Mouse (Mus musculus): ENCODE measurements around the gene Phykpl. TPM values are rescaled to one million over a fixed set of nuclear protein-coding genes. Genes with fewer than 3 reads are reported as not detected.
A peak's percentile ranks its signal among the peaks of the same experiment; 100 is the strongest.

Phykpl gene
- polyA plus RNA-seq, 1 experiment from 2014 or later: 13.3 TPM

GRCm38 (mm10) chr11:51587059-51587458, 2.5 kb downstream of the Phykpl start:
- DNase-seq (ENCODE audit: low spot score) (no peak), ATAC-seq (ENCODE audit: low FRiP score, low TSS enrichment) (no peak)
- TF ChIP-seq CTCF (IDR thresholded peaks at IDR 0.05; ENCODE audit: low read depth): no peak
- no peak for TF ChIP-seq EP300 (optimal IDR thresholded peaks at IDR 0.05)
- Histone ChIP-seq H3K27me3 (ENCODE audit: control insufficient read depth, insufficient read depth, low read length) (no peaks in the 10 kb centered on the region), H3K4me2 (replicated peaks; ENCODE audit: low read depth) (no peak overlapping the region), H3K4me1 (replicated peaks; ENCODE audit: control insufficient read depth, insufficient read depth) (peaks cover 9% of the 10 kb centered on the region; the same call in 1 of the 2 replicates), H3K9me3 (ENCODE audit: control insufficient read depth, low read length) (no peaks in the 10 kb centered on the region), H3K36me3 (ENCODE audit: control insufficient read depth, insufficient read depth, low read length) (peaks cover 5% of the 10 kb centered on the region; the same call in 1 of the 2 replicates), H3K9ac (ENCODE audit: low read length) (no peak overlapping the region), H3K4me3 (ENCODE audit: low read depth, low read length) (no peak overlapping the region), H3K27ac (replicated peaks) (no peak overlapping the region)
- WGBS: 88% methylated on average over 1 of the region's 1 CpGs

DNA sequence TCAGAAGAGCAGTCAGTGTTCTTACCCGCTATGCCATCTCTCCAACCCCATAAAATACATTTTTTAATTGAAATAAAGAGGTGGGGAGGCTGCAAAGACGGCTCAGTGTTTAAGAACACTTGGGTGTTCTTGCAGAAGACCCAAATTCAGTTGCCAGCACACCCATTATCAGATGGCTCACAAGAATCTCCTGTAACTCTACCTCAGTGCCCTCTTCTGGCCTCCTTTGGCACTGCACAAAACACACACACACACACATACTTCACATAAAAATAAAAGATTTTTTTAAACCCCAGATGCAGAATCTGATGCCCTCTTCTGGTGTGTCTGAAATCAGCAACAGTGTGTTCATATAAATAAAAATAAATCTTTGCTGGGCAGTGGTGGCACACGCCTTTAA, 4.3 kb downstream of the Phykpl start:
- Histone ChIP-seq H3K27me3 (ENCODE audit: control insufficient read depth, insufficient read depth, low read length) (no peaks in the 10 kb centered on the region), H3K9me3 (ENCODE audit: control insufficient read depth, low read length) (no peaks in the 10 kb centered on the region), H3K4me2 (replicated peaks; ENCODE audit: low read depth) (no peak overlapping the region), H3K9ac (ENCODE audit: low read length) (no peak overlapping the region), H3K27ac (replicated peaks) (no peak overlapping the region), H3K4me3 (ENCODE audit: low read depth, low read length) (no peak overlapping the region), H3K4me1 (replicated peaks; ENCODE audit: control insufficient read depth, insufficient read depth) (peaks cover 6% of the 10 kb centered on the region; the same call in 1 of the 2 replicates), H3K36me3 (ENCODE audit: control insufficient read depth, insufficient read depth, low read length) (peaks cover 19% of the 10 kb centered on the region)
- ATAC-seq (ENCODE audit: low FRiP score, low TSS enrichment) (no peak), DNase-seq (ENCODE audit: low spot score) (no peak)
- TF ChIP-seq EP300 (optimal IDR thresholded peaks at IDR 0.05) (no peak), CTCF (IDR thresholded peaks at IDR 0.05; ENCODE audit: low read depth) (peak; percentile 36)
- WGBS: 93% methylated on average over 3 of the region's 3 CpGs

- TF ChIP-seq CTCF (IDR thresholded peaks at IDR 0.05; ENCODE audit: low read depth) (no peak), EP300 (optimal IDR thresholded peaks at IDR 0.05) (no peak)
- H3K9ac ChIP-seq (ENCODE audit: low read length): no peak overlapping the region
- H3K4me1 ChIP-seq (replicated peaks; ENCODE audit: control insufficient read depth, insufficient read depth): peaks cover 3% of the 10 kb centered on the region; the same call in 1 of the 2 replicates
- DNase-seq (ENCODE audit: low spot score) (no peak), ATAC-seq (ENCODE audit: low FRiP score, low TSS enrichment) (no peak)
- no peaks in the 10 kb centered on the region for H3K27me3 ChIP-seq (ENCODE audit: control insufficient read depth, insufficient read depth, low read length)
- no peak overlapping the region for H3K4me2 ChIP-seq (replicated peaks; ENCODE audit: low read depth)
- no peak overlapping the region for H3K27ac ChIP-seq (replicated peaks)
- peaks cover 23% of the 10 kb centered on the region for H3K36me3 ChIP-seq (ENCODE audit: control insufficient read depth, insufficient read depth, low read length)
- H3K4me3 ChIP-seq (ENCODE audit: low read depth, low read length): no peak overlapping the region
- no peaks in the 10 kb centered on the region for H3K9me3 ChIP-seq (ENCODE audit: control insufficient read depth, low read length)
These were observed 5.4 kb downstream of the Phykpl start for GRCm38 (mm10) chr11:51590002-51590401.

DNA sequence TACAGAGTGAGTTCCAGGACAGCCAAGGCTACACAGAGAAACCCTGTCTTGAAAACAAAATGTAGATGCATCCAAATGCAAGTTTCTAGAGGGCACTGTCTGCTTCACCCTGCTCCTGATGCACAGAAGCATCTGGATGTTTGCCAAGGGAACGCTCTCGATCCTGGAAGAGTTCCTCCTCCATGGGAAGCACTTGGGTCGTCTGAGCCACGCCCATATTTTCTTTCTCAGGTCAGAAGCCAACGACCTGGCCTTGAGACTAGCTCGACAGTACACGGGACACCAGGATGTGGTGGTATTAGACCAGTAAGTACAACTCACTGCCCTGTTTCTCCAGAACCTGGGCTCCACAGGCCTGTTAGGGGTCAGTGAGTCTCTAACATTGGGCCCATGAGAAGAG, 6.6 kb downstream of the Phykpl start:
- WGBS: 33% methylated on average over 7 of the region's 7 CpGs
- peak; percentile 24 for DNase-seq (ENCODE audit: low spot score)

GRCm38 (mm10) chr11:51591915-51592314, 7.4 kb downstream of the Phykpl start:
- H3K36me3 ChIP-seq (ENCODE audit: control insufficient read depth, insufficient read depth, low read length): peaks cover 27% of the 10 kb centered on the region
- no peak for TF ChIP-seq CTCF (IDR thresholded peaks at IDR 0.05; ENCODE audit: low read depth)
- TF ChIP-seq EP300 (optimal IDR thresholded peaks at IDR 0.05): no peak
- H3K9ac ChIP-seq (ENCODE audit: low read length): no peak overlapping the region
- no peaks in the 10 kb centered on the region for H3K4me1 ChIP-seq (replicated peaks; ENCODE audit: control insufficient read depth, insufficient read depth)
- no peak overlapping the region for H3K4me2 ChIP-seq (replicated peaks; ENCODE audit: low read depth)
- no peak overlapping the region for H3K4me3 ChIP-seq (ENCODE audit: low read depth, low read length)
- 0 out of 2 replicates have a peak, but pooled peaks have one; percentile 13 for ATAC-seq (ENCODE audit: low FRiP score, low TSS enrichment)
- no peaks in the 10 kb centered on the region for H3K27me3 ChIP-seq (ENCODE audit: control insufficient read depth, insufficient read depth, low read length)
- WGBS: 91% methylated on average over 7 of the region's 7 CpGs
- no peak overlapping the region for H3K27ac ChIP-seq (replicated peaks)
- no peaks in the 10 kb centered on the region for H3K9me3 ChIP-seq (ENCODE audit: control insufficient read depth, low read length)
- no peak for DNase-seq (ENCODE audit: low spot score)

More for the DNA sequence above, 6.6 kb downstream of the Phykpl start:
- no peak overlapping the region for H3K27ac ChIP-seq (replicated peaks)
- no peak overlapping the region for H3K4me2 ChIP-seq (replicated peaks; ENCODE audit: low read depth)
- no peak overlapping the region for H3K9ac ChIP-seq (ENCODE audit: low read length)
- H3K36me3 ChIP-seq (ENCODE audit: control insufficient read depth, insufficient read depth, low read length): peaks cover 24% of the 10 kb centered on the region
- no peaks in the 10 kb centered on the region for H3K27me3 ChIP-seq (ENCODE audit: control insufficient read depth, insufficient read depth, low read length)
- ATAC-seq (ENCODE audit: low FRiP score, low TSS enrichment): no peak
- H3K4me1 ChIP-seq (replicated peaks; ENCODE audit: control insufficient read depth, insufficient read depth): no peaks in the 10 kb centered on the region
- no peaks in the 10 kb centered on the region for H3K9me3 ChIP-seq (ENCODE audit: control insufficient read depth, low read length)
- H3K4me3 ChIP-seq (ENCODE audit: low read depth, low read length): no peak overlapping the region
- no peak for TF ChIP-seq CTCF (IDR thresholded peaks at IDR 0.05; ENCODE audit: low read depth)
- TF ChIP-seq EP300 (optimal IDR thresholded peaks at IDR 0.05): no peak

- Histone ChIP-seq H3K4me1 (replicated peaks; ENCODE audit: control insufficient read depth, insufficient read depth) (no peaks in the 10 kb centered on the region), H3K4me3 (ENCODE audit: low read depth, low read length) (no peak overlapping the region), H3K9ac (ENCODE audit: low read length) (no peak overlapping the region), H3K27me3 (ENCODE audit: control insufficient read depth, insufficient read depth, low read length) (no peaks in the 10 kb centered on the region), H3K36me3 (ENCODE audit: control insufficient read depth, insufficient read depth, low read length) (peaks cover 29% of the 10 kb centered on the region), H3K4me2 (replicated peaks; ENCODE audit: low read depth) (no peak overlapping the region), H3K9me3 (ENCODE audit: control insufficient read depth, low read length) (no peaks in the 10 kb centered on the region), H3K27ac (replicated peaks) (no peak overlapping the region)
- 95% methylated on average over 4 of the region's 4 CpGs for WGBS
- TF ChIP-seq CTCF (IDR thresholded peaks at IDR 0.05; ENCODE audit: low read depth): no peak
- TF ChIP-seq EP300 (optimal IDR thresholded peaks at IDR 0.05): no peak
- DNase-seq (ENCODE audit: low spot score) (no peak), ATAC-seq (ENCODE audit: low FRiP score, low TSS enrichment) (no peak)
These were observed 8.8 kb downstream of the Phykpl start for GRCm38 (mm10) chr11:51593368-51593767.

Measured in stomach, postnatal 0 days (tissue).